Mouse (Mus musculus) 3134 (cell line): ENCODE data around the gene Nceh1.

Experiments used
- DNase-seq: peaks from one replicate; pipeline ENCODE4 v3.0.0-alpha.2; 2011; ENCODE audit warnings: low spot score; ENCODE audit not compliant: insufficient read length; ENCODE audit errors: extremely low read depth

The Nceh1 gene

DNA sequence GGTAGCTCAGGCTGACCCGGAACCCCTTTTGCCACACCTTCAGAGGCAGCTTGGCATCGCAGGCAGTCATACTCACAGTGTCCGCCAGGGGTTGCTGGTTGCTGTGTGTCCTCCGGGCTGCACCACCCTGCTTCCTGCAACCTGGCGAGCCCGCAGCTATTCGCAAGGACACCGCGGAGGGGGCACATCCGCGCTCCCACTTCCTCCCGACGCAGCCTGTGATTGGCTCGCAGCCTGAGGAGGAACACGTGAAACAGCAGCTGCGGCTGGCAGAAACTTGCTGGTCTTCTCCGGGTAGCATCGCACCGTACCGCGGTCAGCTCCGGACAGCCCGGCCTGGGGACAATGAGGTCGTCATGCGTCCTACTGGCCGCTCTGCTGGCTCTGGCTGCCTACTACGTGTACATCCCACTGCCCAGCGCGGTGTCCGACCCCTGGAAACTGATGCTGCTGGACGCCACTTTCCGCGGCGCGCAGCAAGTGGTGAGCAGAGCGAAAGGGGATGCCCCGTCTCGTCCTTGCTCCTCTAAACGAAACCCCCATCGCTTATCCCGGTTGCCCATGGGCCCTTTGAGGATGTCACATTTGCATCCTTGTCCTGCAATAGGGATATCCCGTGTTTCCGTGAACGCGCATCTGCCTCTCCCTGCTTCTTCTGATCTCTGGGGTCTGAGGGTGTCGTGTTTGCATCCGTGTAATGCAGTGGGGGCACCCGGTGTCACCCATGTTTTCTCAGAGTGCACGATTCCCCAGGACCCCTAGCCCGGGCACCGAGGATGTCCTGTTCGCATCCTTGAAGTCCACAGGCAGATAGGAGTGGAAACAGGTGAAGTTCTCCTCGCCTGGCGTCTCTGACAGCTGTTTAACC is at the start of gene Nceh1:
Nceh1 (plus strand) TSS at position 233 of the 868 bp plus-strand sequence.
- peak; percentile 94 for DNase-seq

DNA sequence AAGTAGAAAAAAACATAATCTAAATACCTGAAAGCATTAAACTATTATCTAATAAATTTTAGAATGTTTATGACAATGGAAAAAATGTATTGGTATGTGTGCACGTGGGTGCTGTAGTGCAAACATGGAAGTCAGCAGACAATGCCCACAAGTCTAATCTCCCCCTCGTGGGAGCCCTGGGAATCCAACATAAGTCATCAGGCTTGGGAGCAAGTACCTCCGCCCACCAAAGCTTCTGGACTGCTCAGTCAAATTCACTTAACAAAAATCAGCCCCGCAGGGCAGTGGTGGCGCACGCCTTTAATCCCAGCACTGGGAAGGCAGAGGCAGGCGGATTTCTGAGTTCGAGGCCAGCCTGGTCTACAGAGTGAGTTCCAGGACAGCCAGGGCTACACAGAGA is 42.7 kb upstream of the Nceh1 start:
- DNase-seq = no peak

DNA sequence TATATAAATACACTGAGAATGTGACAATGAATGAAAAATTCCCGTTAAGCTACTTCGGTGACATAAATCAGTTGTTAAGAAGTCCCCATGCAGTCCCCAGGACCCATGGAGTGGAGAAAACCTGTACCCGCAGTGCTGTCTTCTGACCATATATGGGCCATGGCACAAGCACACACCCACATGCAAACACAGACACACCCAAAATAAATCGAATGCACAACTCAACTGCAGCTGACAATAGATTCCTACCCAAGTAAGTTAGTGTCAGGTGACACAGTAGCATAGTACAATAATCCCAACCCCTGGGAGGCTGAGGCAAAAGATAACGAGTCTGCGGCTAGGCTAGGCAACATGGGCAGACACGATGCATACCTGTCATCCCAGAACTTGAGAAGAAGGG is 39.2 kb upstream of the Nceh1 start:
- DNase-seq = no peak

DNA sequence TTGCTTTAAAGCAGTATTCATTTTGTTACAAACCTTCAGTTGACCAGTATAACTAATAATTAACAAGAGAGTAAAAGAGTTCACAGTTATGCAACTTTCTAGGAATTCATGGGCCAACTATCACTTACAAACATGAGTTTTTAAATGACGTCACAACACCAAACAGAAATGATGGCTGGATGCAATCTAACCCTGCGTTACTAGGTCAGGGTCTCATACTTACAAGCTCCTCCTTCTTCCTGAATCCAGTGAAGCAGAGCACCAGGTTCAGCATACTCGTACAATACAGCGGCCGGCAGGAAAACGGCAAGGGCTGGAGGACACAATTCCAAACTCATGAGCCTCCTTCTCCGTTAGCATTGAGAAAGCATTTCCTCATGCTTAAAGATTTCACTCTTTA is 37.0 kb upstream of the Nceh1 start:
- no peak for DNase-seq

DNA sequence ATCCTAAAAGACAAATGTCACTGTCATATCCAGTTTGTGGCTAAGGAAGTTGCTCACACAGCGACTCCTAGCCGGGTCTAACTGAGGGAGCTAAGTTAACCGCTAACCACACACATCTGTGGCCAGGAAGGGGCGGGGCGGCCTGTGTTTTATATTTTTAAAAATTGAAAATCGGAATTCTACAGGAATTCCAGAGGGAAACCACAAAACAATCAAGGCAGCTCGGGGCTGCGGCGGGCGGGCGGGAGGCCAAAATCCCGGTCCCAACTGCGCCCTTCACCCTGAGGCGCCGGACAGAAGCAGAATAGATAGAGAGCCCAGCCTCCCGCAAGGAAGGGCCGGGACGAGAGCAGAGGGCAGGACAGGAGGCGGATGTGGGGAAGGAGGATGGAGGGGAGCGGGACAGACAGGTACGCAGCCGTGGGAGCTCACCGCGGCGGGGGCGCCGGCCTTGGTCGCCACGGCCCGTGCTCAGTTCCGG is 29.5 kb upstream of the Nceh1 start:
- DNase-seq = peak; percentile 92

DNA sequence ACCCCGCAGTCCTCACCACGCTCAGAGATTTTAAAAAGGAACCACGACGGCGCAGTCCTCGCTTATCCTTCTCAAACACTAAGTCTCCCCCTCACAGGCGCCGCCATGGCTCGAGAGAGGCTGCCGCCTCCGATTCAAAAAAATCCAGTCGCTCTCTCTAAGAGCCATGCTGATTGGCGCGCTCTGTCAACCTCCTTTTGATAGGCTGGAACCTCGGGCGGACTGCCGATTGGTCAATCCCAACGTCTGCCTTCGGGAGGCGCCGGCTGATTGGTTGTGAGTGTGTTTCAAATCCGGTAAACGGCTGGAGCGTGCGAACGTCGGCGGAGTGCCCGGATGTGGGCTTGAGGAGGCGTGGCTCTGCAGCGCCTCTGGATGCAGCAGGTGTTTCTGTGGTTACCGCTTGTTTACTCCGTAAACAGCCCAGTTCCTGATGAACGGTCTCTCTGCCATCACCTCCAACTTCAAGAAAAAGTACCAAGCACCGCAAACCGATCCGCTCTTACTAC is 29.0 kb upstream of the Nceh1 start, which contains the start of gene Ect2:
Ect2 (minus strand) TSS at position 178 of the 509 bp plus-strand sequence.
- DNase-seq = peak; percentile 99

DNA sequence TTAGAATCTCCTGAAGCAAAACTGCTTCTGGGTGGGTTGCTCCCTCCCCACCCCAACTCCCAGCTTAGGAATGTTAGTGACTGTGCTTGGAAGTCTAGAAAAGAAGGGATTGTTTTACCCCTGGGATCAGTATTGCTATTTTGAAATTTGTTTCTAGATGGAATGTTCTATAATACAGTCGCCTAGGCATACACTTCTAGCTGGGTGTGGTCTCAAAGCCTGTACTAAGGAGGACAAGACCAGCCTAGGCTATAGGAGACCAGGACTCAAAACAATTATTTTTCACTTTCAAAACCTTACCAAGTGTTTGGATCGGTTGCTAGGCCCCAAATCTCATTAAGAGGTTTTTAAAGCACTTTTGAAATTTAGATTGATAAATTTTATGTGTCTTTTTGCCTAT is 28.5 kb upstream of the Nceh1 start:
- no peak for DNase-seq

DNA sequence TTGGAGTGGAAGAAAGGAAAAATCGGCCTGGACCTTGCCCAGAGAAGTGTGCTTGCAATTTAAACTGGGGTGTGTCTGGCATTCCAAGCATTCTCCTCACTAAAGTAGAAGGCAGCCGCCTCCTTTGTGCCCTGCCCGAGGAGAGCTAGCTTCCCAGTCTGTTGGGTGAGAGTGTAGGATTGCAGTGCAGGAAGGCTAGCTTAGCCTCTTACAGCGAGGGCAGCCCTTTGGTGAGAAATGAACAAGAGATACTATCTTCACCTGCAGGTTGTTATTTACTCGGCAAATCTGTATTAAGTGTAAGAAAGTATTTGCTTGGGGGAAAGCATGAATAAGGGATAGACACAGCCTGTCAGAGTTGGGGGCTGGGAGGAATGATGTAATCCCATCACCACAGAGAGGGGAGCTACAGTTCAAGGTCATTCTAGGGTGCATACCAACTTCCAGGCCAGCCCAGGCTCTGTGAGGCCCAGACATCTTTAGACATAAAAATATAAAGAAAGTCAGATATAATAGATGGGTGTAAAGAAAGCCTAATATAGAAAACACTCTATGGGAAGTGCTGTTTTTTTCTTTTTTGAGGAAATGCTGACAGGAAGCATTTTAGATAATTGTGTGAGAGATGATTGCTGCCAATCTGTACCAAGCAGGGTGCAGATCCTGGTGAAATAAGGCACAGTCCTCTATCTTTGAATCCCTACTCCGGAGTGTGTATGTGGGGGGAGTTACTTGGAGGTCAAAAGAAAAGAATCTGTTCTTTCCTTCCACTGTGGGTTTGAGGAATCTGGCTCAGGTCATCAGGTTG is 27.5 kb upstream of the Nceh1 start:
- peak; percentile 75 for DNase-seq

DNA sequence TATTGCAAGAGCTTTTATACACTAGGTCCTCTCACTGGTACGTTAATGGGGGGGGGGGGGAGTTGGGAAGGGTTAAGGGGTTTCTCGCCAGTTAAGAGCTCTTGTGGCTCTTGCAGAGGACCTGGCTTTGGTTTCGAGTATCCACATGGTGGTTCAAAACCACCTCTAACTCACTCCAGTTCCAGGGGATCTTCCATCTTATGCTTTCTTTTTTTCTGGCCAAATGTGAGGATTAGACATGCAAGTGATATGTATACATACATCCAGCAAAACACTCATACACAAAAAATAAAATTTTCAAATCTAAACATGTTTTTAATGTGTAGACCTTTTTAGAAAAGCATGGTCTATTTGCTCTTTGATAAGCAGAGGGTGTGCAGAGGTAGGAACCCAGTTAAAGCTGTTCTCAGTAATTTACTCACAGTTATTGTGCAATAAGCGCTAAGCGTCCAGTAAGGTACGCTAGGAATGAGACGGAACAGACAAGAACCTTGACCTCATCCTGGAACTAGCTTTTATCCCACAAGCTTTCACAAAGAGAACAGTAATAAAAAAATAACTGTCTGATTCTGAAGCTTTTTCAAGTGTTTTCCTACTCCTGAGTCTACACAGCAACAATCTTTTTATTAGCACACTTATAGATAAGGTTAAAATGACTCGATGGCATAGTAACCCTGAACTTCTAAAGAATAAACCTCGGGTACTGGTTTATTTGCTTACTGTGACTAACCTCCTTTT is 26.7 kb upstream of the Nceh1 start:
- no peak for DNase-seq

DNA sequence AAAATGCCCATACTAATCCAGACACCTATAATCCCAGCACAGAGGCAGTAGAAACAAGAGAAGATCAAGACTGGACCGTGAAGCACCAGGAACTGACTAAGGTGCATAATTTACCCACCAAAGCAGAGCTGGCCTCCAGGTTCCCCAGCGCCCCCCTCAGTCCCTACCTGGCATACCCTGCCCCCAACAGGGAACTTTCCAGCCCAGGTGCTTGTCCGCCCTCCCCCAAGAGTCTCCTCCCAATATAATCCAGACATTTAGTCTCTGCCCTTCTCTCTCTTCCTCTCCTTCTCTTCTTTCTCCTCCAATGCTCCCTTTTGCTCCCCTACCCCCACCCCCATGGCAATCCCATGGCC is 26.2 kb upstream of the Nceh1 start:
- DNase-seq = no peak

DNA sequence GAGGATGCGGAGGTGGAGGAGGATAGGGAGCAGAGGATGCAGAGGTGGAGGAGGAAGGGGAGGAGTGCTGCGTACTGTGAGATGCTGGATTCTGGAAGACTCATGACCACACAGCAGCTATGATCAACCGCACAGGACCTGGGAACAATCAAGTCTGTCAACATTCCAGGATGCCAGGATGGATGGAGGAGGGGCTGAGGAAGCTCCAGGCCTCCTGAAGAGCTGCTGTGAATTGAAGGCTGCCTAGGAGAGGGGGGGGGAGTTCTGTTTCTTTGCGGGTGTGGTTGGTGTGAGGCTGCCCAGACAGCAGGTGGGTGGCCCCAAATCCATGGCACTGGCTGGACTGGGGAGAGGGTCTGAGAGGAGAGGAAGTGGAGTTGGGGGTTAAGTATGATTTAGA is 23.9 kb upstream of the Nceh1 start:
- DNase-seq = no peak

DNA sequence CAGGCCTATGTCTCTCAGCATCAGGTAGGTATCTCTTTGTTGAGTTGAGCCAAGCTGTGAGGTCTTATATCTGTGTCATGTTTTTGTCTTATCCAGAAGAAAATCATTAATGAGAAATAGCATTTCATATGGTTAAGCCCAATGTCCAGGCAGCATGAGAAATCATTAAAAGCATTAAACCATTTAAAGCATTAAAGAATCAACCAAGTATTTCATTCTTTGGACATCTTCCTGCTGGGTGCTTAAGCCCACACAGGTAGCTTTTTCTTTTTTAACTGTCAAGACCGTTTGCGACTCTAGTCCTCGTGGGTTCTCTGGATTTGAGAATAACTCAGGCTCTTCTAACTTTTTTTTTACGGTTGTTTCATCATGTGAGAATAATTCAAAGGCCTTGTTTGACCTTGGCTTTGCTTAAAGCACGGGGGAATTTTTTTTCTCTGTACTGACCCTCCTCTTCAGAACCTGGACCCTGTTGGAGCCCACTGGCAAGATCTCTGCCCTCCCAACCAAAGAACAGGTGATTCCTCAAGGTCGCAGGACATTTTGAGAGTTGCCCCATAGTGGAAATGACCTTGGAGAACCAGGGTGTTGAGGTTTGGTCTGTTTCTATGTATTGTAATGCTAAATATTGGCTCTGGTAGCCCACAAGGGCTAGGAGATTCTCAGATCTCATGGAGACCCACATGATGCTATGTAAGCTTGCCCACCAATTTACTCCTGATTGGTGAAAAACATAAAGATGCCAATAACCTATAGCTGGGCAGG is 20.9 kb upstream of the Nceh1 start:
- DNase-seq = no peak

DNA sequence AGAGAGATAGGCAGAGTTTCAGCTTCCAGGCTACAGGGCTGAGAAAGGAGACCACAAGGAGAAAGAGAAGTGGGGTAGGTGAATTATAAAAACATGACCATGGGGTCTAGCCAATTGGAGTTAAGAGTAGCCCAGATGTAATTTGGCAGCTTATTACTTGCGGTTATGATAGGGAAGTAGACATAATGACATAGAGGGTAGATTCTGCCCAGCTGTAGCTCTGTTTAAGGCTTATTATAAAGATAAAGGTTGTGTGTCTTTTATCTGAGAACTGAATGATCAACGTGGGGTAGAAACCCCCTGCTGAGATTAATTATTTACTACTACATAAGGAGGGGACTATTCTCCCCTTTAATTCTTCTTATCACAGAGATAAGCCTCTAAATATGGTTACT is 20.4 kb upstream of the Nceh1 start:
- no peak for DNase-seq

DNA sequence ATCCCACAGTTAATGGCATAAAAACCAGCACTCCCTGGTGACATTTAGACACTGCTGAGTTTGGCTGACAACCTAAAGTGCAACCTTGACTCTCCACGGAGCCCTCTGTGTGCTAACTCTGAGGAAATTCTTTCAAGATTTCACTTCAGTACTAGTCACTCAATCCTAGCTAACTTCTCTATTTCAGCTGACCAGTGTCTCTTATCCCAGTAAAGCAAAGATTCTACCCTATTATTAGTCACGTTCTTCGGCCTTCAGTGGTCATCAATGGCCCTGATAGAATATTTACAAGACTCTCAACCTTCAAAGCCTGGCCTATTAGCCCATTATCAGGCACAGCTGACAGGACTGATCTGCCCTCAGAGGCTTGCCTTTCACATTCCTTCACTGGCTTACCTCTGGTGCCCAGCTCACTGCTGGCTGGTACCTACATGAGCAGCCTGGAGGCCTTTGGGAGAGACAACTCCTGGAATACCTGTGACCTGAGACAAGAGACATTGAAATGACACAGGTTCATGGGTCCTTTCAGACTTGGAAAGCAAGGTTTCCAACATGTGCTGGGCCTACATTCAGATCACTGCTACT is 17.2 kb upstream of the Nceh1 start:
- DNase-seq = no peak

DNA sequence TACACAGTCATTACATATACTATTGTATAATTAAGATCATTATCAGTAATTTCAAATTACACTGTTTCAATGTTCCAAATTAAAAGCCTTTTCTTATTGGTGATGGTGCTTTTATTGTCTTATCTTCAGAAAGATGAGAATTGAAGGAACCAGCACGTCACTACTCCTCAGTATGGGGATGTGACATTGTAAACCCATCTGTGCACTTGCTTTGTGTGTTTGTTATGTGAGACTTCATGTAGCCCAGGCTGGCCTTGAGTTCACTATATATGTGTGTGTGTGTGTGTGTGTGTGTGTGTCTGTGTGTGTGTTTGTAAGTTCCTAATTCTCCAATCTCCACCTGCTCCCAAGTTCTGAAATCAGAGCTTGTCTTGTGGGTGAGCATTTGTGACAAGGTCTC is 12.5 kb upstream of the Nceh1 start:
- no peak for DNase-seq

DNA sequence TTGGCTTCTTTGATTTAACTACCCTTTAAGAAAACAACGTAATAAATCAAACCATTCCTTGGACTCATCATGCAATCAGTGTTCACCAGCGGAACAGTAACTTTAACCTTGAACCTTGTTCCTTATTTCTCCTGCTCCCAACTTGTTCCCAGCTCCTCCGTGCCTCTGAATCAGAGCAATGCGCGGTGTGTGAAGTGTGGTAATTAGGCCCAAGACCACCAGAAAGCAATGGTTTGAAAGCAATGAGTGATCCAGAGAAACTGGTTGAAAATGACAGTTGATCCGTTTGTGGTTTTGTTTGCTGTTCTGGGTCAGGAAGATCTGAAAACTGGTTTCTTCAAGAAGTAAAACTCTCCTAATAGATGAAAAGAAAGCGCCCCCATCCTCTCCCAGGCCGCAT is 3.1 kb upstream of the Nceh1 start:
- DNase-seq = no peak

DNA sequence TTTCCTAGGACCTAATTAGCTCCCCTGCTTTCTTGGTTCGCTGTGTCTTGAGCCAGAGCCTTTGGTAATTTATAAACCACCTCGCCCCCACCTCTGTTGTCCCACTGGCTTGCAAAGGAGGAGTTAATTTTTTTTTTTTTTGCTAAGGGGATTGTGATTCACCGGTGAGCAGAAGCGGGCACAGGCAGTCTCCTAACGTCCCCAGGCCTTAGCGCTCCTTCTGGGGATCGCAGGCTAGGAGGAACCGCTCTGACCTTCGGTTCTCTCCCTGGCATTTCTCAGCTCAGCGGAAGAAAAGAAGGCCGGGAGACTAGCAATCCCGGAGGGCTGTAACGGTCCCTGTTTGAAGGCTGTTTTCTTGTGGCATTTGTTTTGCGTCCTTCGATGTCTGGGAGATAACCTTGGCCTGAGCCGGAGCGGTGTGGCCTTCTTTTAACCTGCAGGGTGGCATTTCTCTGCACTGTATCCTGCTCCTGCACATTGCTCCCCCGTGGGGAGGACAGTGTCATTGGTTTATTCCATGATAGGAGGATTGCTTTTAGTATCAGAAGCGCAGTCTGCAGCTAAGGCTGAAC is 923 bp downstream of the Nceh1 start:
- no peak for DNase-seq

DNA sequence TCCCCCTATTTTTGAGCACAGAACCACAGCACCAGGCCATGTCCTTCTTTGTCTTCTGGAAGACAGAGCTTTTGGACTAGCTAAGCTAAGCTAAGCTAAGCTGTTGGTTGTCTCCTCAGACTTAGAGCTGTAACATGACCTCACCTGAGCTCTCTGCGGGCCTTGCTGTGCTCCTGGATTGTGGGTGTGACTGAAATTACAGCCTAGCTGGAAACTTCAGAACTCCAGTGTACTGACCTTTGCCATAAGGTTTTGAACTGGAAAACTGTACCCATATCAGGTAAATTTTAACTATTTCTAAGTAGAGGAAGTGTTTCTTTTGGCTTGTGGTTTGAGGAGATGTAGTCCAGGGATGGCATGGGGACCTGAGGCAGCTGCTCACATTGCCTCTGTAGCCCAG is 5.6 kb downstream of the Nceh1 start:
- DNase-seq = no peak
